Mouse (Mus musculus) kidney, postnatal 14 days (tissue): ENCODE measurements around the gene Tmem132b.

ENCODE experiments used
- DNase-seq: peaks from one replicate; pipeline ENCODE4 v3.0.0; 2022; ENCODE audit warnings: mixed read lengths

The Tmem132b gene

DNA sequence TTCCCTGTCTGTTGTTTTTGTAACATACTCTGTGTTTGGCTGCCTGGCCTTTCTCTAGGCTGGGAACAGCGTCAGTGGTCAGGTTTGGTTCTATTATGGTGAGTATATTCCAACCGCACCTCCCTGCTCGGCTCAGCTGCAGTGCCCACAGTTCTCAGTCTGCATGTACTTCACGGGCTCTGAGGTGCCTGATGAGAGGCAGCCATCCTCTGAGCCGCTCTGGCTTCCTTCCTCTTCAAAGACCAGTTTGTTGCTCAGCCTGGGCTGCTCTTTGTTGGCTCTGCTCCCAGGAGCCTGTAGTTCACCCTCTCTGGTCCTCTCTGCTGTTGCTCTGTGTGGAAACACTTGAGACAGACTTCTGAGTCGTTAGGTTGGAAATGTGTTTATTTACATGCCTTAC lies 151.9 kb downstream of the Tmem132b start:
- no peak for DNase-seq

DNA sequence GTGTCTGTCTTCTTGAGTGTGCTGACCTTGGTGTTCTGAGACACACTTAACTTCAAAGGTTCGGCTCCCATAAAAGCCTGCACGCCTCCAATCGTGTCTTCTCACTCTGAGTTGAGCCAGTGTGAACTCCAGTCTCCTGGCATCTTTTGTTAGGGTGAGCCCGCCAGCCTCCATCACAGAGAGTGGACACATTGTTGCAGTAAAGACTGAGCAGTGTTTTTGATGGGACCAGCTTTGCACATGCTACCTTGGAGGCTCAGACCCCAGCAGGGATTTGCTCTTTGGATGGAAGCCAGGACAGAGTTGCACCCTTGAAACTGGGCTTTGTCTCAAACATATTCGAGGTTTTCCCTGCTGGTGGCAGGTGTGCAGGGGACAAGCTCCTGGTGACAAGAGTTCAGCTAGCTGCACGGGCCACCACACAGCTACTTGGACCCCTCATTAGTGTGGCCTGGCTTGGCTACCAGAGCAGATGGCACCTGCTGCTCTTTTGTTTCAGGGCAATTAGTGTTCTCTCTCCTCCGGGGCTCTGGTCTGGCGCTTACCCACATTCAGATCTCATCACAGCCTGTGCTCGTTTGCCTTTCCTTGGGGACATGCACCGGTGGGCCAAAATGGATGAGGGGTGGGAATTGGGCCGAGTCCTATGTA lies 154.2 kb downstream of the Tmem132b start:
- DNase-seq = no peak

DNA sequence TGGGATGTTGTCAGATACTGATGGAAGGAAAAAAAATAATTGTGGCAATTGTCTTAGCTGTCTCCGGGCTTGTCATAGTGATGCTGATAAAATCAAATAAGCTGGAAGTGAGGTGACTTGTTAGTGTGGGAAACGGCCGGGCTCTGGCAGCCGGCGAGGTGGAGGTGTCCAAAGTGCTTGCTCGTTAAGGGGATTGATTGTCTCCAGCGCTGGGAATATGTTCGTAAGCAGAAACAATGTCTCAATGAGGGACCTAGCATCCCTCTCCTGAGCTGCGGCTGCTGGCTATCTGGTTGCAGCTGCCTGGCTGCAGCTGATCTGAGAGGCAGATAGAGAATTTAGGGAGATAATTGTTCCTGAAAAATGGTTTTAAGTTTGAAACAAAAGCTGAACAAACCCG lies 161.0 kb downstream of the Tmem132b start:
- no peak for DNase-seq

DNA sequence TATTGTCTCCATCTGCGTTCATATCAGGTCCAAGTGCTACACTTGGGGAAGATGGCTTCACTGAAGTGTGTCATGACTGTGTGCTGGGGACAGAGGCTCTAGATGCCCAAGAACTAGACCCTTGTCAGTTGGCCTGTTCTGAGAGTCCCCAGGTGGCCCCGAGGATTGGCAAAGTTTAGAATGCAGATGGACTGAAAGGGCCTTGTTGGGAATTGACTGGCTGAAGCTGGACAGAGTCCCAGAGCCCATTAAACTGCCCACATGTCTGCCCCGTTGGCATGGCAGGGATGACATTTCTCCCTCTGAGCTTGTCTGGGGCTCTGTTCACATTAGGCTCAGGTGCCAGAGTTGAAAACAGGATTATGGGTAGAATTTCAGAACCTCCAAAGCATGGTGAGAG lies 167.8 kb downstream of the Tmem132b start:
- DNase-seq = no peak

DNA sequence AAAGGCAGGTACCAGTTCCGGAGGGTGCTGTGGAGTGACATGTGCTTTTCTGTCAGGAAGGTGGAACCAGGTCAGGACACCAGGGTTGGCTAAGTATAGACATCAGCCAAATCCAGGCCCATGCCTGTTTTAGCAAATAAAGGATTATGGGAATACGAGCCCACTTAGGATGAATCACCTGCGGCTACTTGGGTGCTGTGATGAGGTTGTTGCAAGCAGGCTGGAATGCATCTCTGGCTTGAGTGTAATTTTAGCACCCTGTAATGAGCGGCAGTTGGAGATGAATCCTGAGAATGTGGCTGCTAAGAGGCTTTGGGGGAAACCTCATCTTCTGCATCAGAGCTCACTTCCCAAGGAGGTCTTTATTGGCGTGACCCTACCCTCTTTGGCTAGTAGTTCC lies 168.7 kb downstream of the Tmem132b start:
- DNase-seq = no peak

DNA sequence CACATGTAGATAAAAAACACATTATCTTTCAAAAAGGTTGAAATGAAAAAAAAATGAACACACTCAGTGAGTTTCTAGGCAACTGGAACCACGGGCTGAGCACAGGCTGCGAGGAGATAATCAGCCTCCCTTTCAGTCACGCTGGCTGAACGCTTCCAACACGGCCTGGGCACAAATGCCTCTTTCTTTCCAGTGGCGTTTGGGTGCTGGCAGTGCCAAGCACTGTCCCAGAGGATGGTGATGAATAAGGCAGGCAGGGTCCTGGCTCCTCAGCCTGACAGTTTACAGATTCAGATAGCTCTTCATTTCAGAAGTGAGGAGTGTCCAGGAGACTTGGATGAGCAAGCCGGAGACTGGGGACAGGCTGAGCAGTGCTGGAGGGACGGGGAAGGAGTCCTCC lies 173.8 kb downstream of the Tmem132b start:
- no peak for DNase-seq

DNA sequence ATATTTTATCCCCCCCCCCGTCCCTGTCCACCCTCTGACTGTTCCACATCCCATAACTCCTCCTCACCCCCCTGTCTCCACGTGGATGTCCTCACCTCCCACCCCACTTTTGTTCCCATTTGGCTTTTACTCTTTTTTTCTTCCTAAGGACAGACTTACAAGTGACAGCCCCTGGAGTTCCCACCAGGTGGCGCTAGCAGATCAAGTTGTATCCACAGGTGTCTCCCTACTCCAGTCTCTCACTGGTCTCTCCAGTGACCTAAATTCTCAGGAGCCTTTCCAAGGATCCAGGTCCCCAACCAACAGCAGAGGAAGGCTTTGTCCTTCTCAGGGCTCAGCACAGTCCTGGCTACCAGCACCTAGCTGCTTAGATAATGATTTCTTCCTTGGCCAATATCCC lies 177.6 kb downstream of the Tmem132b start:
- DNase-seq = peak; percentile 27

DNA sequence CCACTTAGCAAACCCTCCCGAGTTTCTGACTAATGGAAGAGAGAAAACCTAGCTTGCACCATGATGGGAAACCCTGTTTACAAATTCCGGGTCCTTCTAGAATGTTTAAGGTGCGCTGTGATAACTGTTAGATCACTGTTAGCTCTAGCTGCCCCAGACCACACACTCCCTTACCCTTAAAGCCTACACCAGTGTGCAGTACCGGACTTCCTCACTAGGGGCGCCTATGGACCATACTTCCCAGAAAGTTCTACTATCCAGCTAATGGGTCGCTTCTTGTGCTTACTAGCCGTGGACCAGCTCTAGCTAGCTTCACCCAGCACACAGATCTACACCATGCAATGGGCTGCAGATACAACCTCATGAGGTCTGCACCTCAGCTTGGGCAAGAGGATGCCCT lies 195.2 kb downstream of the Tmem132b start:
- no peak for DNase-seq

DNA sequence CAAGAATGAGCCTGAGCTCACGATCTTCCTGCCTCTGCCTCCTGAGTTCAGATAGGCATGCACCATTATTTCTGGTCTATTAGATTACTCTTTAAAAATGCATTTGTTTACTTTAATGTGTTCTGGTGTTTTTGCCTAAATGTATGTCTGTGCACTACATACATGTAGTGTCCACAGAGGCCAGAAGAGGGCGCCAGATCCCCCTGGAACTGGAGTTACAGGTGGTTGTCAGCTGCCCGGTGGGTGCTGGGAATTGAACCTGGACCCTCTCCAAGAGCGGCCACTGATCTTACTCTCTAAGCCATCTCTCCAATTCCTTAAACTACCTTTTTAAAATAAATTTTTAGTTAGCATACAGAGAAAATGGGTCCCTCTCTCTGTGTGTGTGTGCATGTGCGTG lies 195.9 kb downstream of the Tmem132b start:
- no peak for DNase-seq

DNA sequence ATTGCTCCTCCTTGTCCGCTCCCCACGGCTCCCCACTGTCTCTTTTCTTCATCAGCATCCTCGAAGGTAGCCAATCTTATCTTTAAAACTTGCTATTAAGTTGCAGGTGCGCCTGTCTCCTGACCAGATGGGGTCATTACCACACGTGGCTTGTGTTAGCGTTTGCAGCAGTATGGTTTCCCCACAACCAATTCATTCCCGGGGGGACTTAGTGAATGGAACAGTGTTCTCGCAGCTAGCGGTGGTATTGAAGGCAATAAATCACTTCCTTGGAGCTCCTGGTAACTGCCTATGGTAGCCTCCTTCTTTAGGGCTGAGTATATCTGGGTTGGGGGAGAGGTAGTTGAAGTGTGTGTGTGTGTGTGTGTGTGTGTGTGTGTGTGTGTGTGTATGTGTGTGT lies 196.4 kb downstream of the Tmem132b start:
- no peak for DNase-seq

DNA sequence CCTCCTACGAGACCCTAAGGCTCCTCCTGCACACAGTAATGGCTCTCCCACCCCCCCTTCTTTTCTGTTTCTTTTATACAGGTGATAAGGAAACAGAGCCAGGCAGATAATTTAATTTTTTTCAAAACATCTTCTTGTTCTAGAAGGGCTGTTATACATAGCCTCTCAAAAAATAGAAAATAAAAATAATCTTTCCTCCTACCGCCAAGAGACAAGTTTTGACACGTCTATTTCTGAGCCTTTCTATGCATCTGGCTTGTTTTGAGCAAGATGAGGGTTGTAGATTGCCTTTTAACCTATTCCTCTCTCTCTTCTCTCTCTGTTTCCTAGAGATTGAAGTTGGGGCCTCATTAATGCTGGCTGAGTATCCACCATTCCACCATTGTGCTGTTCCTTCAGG lies 196.9 kb downstream of the Tmem132b start:
- DNase-seq = no peak

DNA sequence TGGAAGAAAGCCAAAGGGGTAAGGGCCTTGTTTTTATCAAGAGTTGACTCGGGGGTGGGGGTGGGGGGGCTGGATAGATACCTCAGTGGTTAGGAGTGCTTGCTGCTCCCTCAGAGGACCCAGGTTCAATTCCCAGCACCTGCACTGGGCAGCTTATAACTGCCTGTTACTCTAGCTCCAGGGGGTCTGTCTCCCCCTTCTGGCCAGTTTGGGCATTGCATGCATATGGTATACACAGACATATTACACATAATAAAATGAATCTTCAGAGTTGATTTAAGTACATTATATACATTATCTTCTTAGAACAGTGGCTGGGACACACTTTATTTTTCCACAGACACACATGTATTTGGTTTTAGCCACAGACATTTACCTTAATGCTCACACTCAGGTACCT lies 202.2 kb downstream of the Tmem132b start:
- DNase-seq = no peak

DNA sequence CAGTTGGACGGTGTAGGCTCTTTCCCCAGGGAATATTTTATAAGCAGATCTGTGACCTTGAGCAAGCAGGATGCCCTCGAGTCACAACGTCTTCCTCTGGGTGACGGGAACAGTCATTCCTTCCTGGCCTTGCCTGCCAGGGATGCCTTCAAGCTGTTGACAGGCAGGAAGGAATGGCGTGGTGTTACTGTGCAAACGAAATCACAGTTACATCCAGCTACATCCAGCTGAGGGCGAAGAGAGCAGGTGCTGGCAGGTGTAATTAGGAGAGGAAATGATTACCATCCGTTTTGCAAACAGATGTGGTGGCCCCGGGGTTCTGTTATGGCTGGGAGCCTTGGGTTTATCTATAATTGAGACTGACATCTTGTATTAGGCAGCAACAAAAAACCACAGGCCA lies 205.5 kb downstream of the Tmem132b start:
- no peak for DNase-seq

DNA sequence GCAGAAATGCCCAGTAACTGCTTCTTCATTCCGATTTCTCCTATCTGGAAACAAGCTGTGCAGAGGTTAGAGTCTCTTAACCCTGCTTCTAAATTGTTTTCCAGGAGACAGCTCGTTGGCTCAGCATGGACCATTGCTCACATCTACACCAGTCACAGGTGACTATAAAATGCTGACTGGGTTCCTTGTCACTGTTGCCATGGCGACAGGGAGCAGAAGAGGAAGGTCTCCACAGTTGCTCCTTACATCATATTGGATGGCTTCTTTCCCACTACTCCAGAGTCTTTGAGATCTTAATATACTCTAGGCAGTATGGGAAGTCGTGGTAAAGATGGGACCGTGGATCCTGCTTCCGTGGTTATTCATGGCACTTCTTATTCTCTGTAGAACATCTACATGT lies 211.9 kb downstream of the Tmem132b start:
- DNase-seq = no peak

DNA sequence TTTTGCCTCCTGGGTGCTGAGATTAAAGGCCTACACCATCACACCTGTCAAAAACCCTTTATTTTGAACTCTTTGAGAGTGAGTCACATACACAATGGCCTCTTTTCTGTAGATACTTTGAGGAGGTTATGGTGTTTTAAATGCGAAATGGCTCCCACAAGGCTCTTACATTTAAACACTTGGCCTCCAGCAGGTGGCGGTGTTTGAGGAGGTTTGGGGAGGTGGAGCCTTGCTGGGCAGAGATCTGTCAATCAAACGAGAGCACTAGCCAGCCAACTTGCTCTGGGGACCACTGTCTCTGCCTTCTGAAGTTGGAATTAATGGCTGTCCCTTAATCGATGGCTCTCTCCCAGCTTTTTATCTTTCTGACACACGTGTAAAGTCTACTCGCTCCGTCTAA lies 214.2 kb downstream of the Tmem132b start:
- no peak for DNase-seq

DNA sequence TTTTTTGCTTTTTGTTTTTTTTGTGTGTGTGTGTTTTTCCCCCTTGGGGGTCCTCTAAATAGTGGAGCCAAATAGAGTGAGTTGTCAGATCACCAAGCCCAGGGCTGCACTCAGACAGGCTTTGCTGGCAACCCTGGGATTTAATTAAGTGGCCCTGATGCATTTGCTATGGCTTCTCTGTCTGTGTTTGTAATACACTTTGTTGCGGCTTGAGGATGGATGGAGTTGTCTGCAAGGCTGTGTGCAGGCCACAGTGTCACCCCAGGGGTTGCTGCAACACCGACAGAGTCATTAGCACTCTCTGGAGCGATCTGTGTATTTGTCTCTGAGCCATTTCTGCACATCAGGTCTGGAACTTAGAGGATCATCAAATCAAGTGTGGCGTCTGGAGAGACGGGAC lies 219.9 kb downstream of the Tmem132b start:
- no peak for DNase-seq

DNA sequence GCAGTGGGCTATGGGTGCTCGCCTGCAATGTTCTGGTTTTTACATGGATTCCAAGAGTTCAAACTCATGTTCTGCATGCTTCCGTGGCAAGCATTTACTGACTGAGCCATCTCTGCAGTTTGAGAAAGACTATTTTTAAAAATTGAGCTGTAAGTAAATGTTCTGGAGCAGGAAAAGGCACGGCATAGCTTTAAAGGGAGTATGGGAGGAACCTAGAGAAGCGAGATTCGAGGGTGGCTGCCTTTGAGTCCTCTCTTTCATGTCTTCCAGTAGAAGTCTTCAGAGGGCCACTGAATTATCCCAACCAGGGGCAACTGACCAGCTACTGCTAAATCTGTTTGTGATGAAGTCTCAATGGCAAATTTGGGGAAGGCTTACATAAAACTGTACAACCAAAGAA lies 221.0 kb downstream of the Tmem132b start:
- DNase-seq = no peak

DNA sequence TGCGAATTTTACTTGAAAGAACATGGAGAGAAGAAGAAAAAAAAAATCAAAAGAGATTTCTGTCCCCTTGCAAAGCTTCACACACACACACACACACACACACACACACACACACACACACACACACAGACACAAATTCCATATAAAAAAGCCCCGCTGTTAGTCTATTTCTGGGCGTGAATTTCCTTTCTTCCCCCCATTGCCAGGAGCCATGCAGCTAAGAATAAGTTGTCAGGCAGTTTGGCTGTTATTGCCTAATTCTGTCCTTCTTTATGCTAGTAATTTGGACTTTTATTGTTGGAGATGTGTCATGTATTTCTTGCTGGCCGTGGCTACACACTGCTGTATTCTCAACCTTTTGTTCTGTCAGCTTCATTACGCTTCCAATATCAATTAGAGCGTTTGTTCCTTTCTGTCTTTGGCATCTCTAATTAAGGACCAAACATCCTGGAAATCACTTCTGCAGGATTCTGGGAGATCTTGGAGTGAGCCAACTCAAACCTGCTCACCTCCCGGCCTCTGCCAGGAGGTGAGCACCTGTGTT lies 225.5 kb downstream of the Tmem132b start:
- no peak for DNase-seq

DNA sequence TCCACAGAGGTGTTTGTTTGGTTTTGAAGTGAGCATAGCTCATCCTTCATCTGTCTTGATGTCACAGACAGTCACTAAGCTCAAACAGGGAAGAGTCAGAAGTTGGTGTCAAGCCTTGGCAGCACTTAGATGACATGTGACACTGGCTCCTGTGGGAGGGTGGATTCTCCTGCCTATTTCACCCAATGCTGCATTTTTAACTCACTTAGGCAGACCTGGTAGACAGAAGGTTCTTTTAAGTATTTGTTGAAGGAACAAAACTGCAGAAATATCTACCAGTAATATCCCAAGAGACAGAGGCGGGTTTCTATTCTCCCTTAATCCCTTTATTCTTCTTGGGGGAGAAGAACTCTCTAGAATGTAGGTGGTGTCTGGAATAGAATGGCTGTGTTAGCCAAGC lies 226.9 kb downstream of the Tmem132b start:
- no peak for DNase-seq

DNA sequence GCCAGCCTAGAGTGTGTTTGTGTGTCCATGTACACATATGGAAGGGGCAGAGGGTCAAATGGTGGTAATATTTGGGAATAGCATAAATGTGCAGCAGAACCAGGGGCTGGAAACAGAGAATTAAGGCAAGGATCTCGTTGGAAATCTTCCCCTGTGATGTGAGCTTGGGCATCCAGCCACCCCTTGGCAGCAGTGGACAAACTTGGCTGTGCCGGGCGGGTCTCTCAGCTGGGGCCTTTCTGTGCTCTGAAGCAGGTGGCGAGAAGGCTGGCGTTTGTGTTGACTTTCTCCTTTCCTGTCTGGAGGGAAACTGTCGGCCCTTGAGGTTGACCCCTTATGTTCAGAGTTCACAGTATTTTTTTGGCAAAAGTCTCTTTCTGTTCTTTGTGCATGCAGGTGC lies 235.4 kb downstream of the Tmem132b start:
- no peak for DNase-seq

DNA sequence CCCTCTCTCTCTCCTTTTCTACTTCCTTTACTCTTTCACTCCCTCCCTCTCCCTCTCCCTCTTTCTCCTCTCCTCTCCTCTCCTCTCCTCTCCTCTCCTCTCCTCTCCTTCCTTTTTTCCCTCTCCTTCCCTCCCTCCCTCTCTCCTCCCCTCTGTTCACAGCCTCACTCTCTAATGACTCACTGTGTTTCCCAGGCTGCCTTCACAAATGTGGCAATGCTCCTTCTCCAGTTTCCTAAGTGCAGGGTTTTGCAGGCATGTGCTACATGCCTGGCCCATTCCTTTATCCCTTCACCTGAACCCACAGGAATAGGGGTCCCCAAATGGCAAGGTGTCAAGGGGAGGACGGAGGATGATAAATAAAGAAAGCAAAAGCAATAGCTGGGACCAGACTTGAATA lies 236.4 kb downstream of the Tmem132b start:
- no peak for DNase-seq

DNA sequence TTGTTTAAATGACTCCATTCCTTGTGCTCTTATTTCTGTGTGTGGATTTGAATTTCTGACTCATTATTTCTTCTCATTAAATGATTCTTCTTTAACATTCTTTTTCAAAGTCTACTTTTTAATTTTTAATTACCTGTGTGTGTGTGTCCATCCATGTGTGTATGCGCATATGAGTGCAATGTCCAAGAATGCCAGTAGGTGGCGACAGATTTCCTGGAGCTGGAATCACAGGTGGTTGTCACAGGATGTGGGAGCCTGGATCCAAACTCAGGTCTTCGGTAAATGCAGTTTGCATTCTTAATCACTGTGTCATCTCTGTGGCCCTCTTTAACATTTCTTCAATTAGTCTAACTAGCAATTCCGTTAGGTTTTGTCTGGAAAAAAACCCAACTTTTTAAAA lies 240.7 kb downstream of the Tmem132b start:
- DNase-seq = no peak

DNA sequence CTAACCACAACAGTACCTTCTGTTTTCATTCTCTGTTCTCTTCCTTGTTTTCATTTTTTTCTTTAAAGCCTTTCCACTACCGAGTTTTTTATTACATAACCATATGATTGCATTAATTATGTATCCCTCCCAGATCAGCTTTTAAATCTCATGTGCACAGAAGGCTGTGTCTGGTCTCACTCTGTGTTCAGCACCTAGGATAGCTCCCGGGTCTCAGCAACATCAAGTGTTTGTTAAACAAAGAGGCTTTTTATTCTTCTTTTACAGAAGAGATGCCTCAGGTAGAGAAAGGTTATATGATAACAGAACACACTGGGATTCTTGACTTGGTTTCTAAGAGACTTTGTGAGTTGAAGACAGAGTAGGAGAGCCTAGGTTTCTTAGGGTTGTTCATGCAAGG lies 241.2 kb downstream of the Tmem132b start:
- DNase-seq = no peak

DNA sequence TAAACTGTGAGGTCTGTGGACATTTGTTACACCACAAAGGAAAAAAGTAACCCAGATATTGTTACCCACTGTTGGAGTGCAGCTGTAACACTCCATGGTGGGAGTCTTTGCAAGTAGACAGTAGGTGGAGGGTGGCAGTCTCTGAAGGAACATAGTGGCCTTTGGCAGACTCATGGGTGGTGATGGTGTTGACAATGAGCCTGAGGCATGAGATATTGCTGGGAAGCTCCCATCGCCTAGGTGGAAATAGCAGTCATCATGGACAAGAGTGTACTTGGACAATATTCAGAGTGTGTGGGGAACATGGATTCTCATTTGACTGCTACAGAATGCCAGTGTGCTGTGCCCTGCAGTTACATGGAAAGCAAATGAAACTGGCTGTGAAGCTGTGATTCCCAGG lies 248.8 kb downstream of the Tmem132b start:
- no peak for DNase-seq

DNA sequence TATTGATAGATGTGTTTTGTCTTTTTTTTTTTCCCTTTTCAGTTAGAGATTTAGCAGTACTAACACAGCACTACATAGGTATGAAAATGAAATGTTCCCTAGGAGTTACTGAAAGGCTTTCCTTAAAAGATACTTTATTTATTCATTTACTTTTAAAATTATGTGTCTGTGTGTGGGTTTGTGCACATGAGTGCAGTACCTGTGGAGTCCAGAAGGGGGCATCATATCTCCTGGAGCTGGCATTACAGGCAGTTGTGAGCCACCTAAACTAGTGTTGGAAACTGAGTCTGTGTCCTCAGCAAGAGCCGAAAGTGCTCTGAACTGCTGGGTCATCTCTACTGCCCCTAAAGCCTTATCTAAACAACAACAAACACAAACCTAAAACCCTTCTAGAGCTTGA lies 261.1 kb downstream of the Tmem132b start:
- no peak for DNase-seq

DNA sequence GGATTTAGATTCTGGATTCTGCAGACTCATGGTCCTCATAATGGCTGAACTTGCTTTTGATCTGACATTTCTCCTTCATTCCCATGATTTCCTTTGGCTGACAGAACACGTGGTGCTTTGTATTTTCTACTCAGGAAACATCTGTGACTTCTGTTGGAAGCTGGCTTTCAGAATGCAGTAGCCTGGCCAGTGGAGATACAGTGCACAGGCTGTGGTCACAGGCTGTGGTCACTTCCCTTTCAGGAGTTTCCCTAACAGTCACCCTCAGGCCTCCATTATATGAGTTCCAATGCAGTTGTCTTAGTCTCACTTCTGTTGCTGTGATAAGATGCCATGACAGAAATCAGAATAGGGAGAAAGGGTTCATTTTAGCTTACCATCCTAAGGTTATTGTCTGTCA lies 262.7 kb downstream of the Tmem132b start:
- no peak for DNase-seq
